9 mouse cellular contexts compared by ENCODE assay signal in the genomic region with DNA sequence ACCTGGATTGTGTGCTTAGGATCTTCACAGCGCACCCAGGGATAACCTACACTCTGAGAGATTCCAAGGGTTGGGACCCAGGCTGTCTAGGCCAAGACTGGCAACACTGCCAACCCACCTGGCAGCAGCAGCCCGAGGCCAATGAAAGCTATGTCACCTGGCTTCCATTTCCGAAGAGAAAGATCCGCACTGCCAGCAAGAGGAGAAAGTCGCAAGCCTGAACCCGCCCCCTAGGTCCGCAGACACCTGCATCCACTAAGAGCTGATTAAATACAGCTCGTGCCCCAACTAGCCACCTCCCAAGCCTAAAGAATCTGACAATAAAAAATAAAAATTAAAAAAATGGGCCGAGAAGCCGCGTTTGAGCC. TPM values are rescaled to one million over a fixed set of nuclear protein-coding genes. Genes with fewer than 3 reads are reported as not detected.
A peak's percentile ranks its signal among the peaks of the same experiment; 100 is the strongest.
DNase-seq lines count a peak whose midpoint lies in the region; ATAC-seq lines count a peak whose summit lies in the region.
"Had no signal": no experiment of that assay in that cellular context is flagged by ENCODE, and none has a peak within 500 bp of the region (broad histone marks: within the 10 kb centered on the region; RNA-seq: fewer than 3 reads in every experiment).

No protein-coding gene starts in this region.

- ATAC-seq in embryonic facial prominence, embryonic 13.5 days (ENCODE audit: insufficient number of reproducible peaks, insufficient read depth, low FRiP score, low TSS enrichment, low read depth), result no peak
- ATAC-seq in inflammation-experienced regulatory T-cells, adult 6 months, result peak; percentile 7
- ATAC-seq in lung, embryonic 15.5 days (ENCODE audit: borderline replicate concordance, extremely low read depth, low FRiP score, low TSS enrichment), result no peak

- H3K9ac ChIP-seq in embryonic facial prominence, embryonic 13.5 days, result peak overlapping the region; percentile 87
- H3K9ac ChIP-seq in lung, embryonic 15.5 days, result peak overlapping the region; percentile 87

- peaks cover 3% of the 10 kb centered on the region; the same call in 1 of the 2 replicates for H3K36me3 ChIP-seq in heart, embryonic 10.5 days
- peaks cover 6% of the 10 kb centered on the region for H3K36me3 ChIP-seq in embryonic facial prominence, embryonic 13.5 days
- H3K36me3 ChIP-seq in lung, embryonic 15.5 days, result 0 out of 2 replicates have a peak, but pooled peaks cover 4% of the 10 kb centered on the region
- H3K36me3 ChIP-seq in splenic B cell, adult 2 months (ENCODE audit: control insufficient read depth, insufficient read depth, low read length, poor library complexity, severe bottlenecking), result peaks cover 5% of the 10 kb centered on the region; the same call in 1 of the 2 replicates

- peaks cover 23% of the 10 kb centered on the region for H3K4me1 ChIP-seq in heart, embryonic 10.5 days
- H3K4me1 ChIP-seq in embryonic facial prominence, embryonic 13.5 days, result peaks cover 20% of the 10 kb centered on the region
- H3K4me1 ChIP-seq in lung, embryonic 15.5 days, result peaks cover 27% of the 10 kb centered on the region

- H3K4me2 ChIP-seq in embryonic facial prominence, embryonic 13.5 days, result peak overlapping the region; percentile 84
- peak overlapping the region; percentile 86 for H3K4me2 ChIP-seq in lung, embryonic 15.5 days

- WGBS in heart, embryonic 10.5 days, result 5% methylated on average over 11 of the region's 11 CpGs
- WGBS in embryonic facial prominence, embryonic 13.5 days, result 3% methylated on average over 11 of the region's 11 CpGs
- WGBS in lung, embryonic 15.5 days, result 3% methylated on average over 11 of the region's 11 CpGs

- H3K27ac ChIP-seq in heart, embryonic 10.5 days, result peak overlapping the region; percentile 90
- peak overlapping the region; percentile 39; the same call in 1 of the 2 replicates for H3K27ac ChIP-seq in embryonic facial prominence, embryonic 13.5 days
- H3K27ac ChIP-seq in lung, embryonic 15.5 days, result peak overlapping the region; percentile 37; the same call in 1 of the 2 replicates

- no peaks in the 10 kb centered on the region for H3K27me3 ChIP-seq in heart, embryonic 10.5 days (ENCODE audit: insufficient read depth, poor library complexity, severe bottlenecking)
- H3K27me3 ChIP-seq in embryonic facial prominence, embryonic 13.5 days, result no peaks in the 10 kb centered on the region
- H3K27me3 ChIP-seq in lung, embryonic 15.5 days, result no peaks in the 10 kb centered on the region
- no peaks in the 10 kb centered on the region for H3K27me3 ChIP-seq in splenic B cell, adult 2 months (ENCODE audit: control insufficient read depth, insufficient read depth, low read length, poor library complexity, severe bottlenecking)

- no peak for DNase-seq in heart, embryonic 10.5 days (ENCODE audit: low spot score)
- DNase-seq in heart, postnatal 14 days, result no peak
- DNase-seq in MN1 (ENCODE audit: low spot score), result peak; percentile 20
- peak; percentile 65 for DNase-seq in splenic B cell, adult 2 months (ENCODE audit: low read depth, low spot score)
- DNase-seq in layer of hippocampus, adult 11-12 months (ENCODE audit: low spot score), result no peak

- intact Hi-C loops in heart, postnatal 14 days (cut with DNase I), result no loop called here

- H3K9me3 ChIP-seq in heart, embryonic 10.5 days, result no peaks in the 10 kb centered on the region
- no peaks in the 10 kb centered on the region for H3K9me3 ChIP-seq in embryonic facial prominence, embryonic 13.5 days
- no peaks in the 10 kb centered on the region for H3K9me3 ChIP-seq in lung, embryonic 15.5 days

- peak overlapping the region; percentile 81 for H3K4me3 ChIP-seq in heart, embryonic 10.5 days
- H3K4me3 ChIP-seq in embryonic facial prominence, embryonic 13.5 days, result peak overlapping the region; percentile 90
- peak overlapping the region; percentile 95 for H3K4me3 ChIP-seq in lung, embryonic 15.5 days

RNA-seq across cellular contexts. Expression of a gene that starts 0.5 kb away (rescaled TPM):
- 13.0 and 17.3 TPM in 2 replicates for polyA plus RNA-seq in heart, embryonic 10.5 days (2016; fragmentation: Nextera tagmentation; extraction: Ambion mirVana)
- 1 to 10 TPM; 6.3 to 7.8 TPM for total RNA-seq in heart, postnatal 14 days (2021)
- 19.8 and 21.7 TPM in 2 replicates for polyA plus RNA-seq in embryonic facial prominence, embryonic 13.5 days (2015; fragmentation: Nextera tagmentation; extraction: Ambion mirVana)
- polyA plus RNA-seq in inflammation-experienced regulatory T-cells, adult 6 months (2017; shearing (Covaris generic)), result 10 to 100 TPM; 27.5 to 57.6 (median 55.8) TPM
- polyA plus RNA-seq in lung, embryonic 15.5 days (2015; fragmentation: Nextera tagmentation; extraction: Ambion mirVana), result 15.9 and 17.5 TPM in 2 replicates

RNA-seq across cellular contexts. Expression of a gene that starts 2.8 kb away (rescaled TPM):
- polyA plus RNA-seq in heart, embryonic 10.5 days (2016; fragmentation: Nextera tagmentation; extraction: Ambion mirVana), result 31.1 and 36.2 TPM in 2 replicates
- total RNA-seq in heart, postnatal 14 days (2021), result 1 to 10 TPM; 5.4 to 7.5 TPM
- polyA plus RNA-seq in embryonic facial prominence, embryonic 13.5 days (2015; fragmentation: Nextera tagmentation; extraction: Ambion mirVana), result 65.1 and 69.5 TPM in 2 replicates
- 100 to 1,000 TPM in 1 of 3 experiments, 10 to 100 TPM in 2; 92.1 to 108 (median 97.9) TPM for polyA plus RNA-seq in inflammation-experienced regulatory T-cells, adult 6 months (2017; shearing (Covaris generic))
- polyA plus RNA-seq in lung, embryonic 15.5 days (2015; fragmentation: Nextera tagmentation; extraction: Ambion mirVana), result 36.7 and 39.2 TPM in 2 replicates

RNA-seq across cellular contexts. Expression of a gene that starts 45.1 kb away (rescaled TPM):
- not detected in 2 replicates for polyA plus RNA-seq in heart, embryonic 10.5 days (2016; fragmentation: Nextera tagmentation; extraction: Ambion mirVana)
- total RNA-seq in heart, postnatal 14 days (2021), result not detected
- polyA plus RNA-seq in embryonic facial prominence, embryonic 13.5 days (2015; fragmentation: Nextera tagmentation; extraction: Ambion mirVana), result not detected in 2 replicates
- not detected for polyA plus RNA-seq in inflammation-experienced regulatory T-cells, adult 6 months (2017; shearing (Covaris generic))
- polyA plus RNA-seq in lung, embryonic 15.5 days (2015; fragmentation: Nextera tagmentation; extraction: Ambion mirVana), result not detected in 2 replicates
- total RNA-seq: left cerebral cortex, postnatal 14 days had no signal

Comparison
In these comparisons a context has a peak if more than half of its experiments do, and no peak if none do; other contexts are left out.
1. DNase-seq: peak in MN1 (single experiment) and splenic B cell, adult 2 months (single experiment); none in heart, embryonic 10.5 days (single experiment), heart, postnatal 14 days (0 of 2) and layer of hippocampus, adult 11-12 months (single experiment).
2. H3K27ac ChIP-seq: peak in every context shown above with its lines; median percentile 90 in heart, embryonic 10.5 days; 39 in embryonic facial prominence, embryonic 13.5 days; 37 in lung, embryonic 15.5 days.
3. Peak in every context shown above with its lines, with median percentiles within 50 percentile points of each other: H3K4me3 ChIP-seq.